Mouse (Mus musculus) limb, embryonic 10.5 days (tissue): Measurements from ENCODE around the gene Ilf3. TPM values are rescaled to one million over a fixed set of nuclear protein-coding genes. Genes with fewer than 3 reads are reported as not detected.
A peak's percentile ranks its signal among the peaks of the same experiment; 100 is the strongest.

Experiments
- DNase-seq: peaks from one replicate; pipeline ENCODE4 v3.0.0-alpha.2; 2017; ENCODE audit warnings: low spot score
- H3K27ac ChIP-seq: fragments of 300-500 bp; sonication (generic); 2 replicates; pipeline ENCODE4 v1.5.1; 2016; ENCODE audit warnings: mild to moderate bottlenecking
- H3K27me3 ChIP-seq: fragments of 300-500 bp; sonication (generic); 2 replicates; pipeline ENCODE4 v1.6.1; 2016; ENCODE audit warnings: low read depth, mild to moderate bottlenecking; ENCODE audit not compliant: poor library complexity, severe bottlenecking
- H3K36me3 ChIP-seq: fragments of 300-500 bp; sonication (generic); 2 replicates; pipeline ENCODE4 v1.6.1; 2016; ENCODE audit warnings: mild to moderate bottlenecking, moderate library complexity
- H3K4me1 ChIP-seq: fragments of 300-500 bp; sonication (generic); 2 replicates; pipeline ENCODE4 v1.6.1; 2016
- H3K4me3 ChIP-seq: fragments of 300-500 bp; sonication (generic); 2 replicates; pipeline ENCODE4 v1.5.1; 2016; ENCODE audit warnings: mild to moderate bottlenecking, moderate library complexity
- H3K9me3 ChIP-seq: fragments of 300-500 bp; sonication (generic); replicated peaks from 2 replicates; pipeline ENCODE4 v1.6.1; 2016; ENCODE audit warnings: mild to moderate bottlenecking
- WGBS: fragments of 180-500 bp; shearing (Covaris S2); methylation state at CpG from one replicate; pipeline ENCODE4 v1.1.7; 2016; 5-methylcytosine and 5-hydroxymethylcytosine counted together
- polyA plus RNA-seq: library from polyadenylated mRNA; unstranded; fragments of >200 nt; fragmentation: Nextera tagmentation; extraction: Ambion mirVana; gene quantifications from 2 replicates; pipeline ENCODE4 v1.2.1, GENCODE M21; 2016

Gene Ilf3
- polyA plus RNA-seq, 1 experiment from 2014 or later, result 362 TPM

DNA sequence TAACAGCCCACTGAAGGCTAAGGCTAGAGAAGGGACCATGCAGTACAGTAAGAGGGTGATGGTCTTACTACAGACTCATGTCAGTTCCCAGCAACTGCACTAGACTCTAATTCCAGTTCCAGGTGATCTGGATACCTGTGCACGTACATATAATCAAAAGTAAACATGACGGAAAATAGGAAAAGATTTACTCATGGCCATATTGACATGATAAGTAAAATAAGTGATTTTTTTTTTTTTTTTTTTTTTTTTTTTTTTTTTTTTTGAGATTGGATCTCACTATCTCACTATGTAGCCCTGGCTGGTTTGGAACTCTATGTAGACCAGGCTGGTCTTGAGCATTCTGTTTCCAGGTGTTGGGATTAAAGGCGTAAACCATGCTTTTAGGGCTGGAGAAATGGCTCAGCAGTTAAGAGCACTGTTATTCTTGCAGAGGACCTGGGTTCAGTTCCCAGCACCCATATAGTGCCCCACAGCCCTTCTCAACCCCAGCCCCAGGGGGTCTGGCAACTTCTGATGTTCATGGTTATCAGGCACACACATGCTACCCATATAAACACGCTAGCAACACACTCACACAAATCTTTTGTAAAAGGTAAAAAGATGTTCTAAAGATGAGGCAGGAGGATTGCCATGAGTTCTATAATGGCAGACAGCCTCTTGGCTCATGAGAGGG, 15.8 kb upstream of the Ilf3 start:
- Histone ChIP-seq H3K36me3 (peaks cover 80% of the 10 kb centered on the region), H3K9me3 (no peaks in the 10 kb centered on the region), H3K27me3 (no peaks in the 10 kb centered on the region), H3K27ac (0 out of 2 replicates have a peak overlapping the region, but pooled peaks have one; percentile 73), H3K4me1 (peaks cover 11% of the 10 kb centered on the region), H3K4me3 (no peak overlapping the region)
- 92% methylated on average over 4 of the region's 4 CpGs for WGBS
- no peak for DNase-seq

DNA sequence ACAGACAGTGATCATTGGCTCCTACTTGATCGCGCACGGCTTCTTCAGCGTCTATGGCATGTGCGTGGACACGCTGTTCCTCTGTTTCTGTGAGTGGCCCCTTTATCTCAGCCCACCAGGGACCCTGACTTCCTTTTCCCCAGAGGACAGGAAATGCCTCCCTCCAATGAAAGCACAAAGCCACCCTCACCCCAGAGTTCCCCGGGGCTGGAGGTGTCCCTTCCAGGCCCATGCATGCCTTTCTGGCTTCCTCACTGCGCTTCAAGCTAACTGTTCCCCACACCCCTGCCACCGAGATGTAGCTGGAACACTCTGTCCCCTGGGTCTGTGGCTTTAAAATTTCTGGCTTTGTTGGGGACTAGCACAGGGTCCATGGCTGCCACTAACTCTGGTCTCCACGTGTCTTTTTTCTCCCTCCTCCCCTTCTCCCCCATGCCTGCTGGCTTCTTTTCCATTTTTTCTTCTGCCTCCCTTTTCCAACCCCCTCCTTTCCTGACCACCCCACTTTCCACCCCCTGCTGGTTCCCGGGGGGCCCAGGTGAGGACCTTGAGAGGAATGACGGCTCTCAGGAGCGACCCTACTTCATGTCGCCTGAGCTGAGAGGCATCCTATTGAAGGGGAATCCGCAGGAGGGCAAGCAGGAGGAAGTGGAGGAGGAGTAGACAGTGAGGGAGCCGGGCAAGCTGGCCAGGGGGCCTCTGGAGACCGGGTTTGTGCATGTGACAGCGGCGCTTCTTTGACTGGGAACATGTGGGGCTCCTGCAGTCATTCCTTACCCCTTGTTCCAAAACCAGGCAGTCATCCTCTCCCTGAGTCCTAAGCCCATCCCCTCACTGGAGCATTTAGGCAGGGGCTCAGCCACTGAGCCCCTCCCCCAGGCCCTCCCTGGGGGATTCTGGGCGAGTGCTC, 15.0 kb upstream of the Ilf3 start:
- Histone ChIP-seq H3K36me3 (peaks cover 71% of the 10 kb centered on the region), H3K9me3 (no peaks in the 10 kb centered on the region), H3K27me3 (no peaks in the 10 kb centered on the region), H3K4me3 (0 out of 2 replicates have a peak overlapping the region, but pooled peaks have one; percentile 6), H3K4me1 (peaks cover 11% of the 10 kb centered on the region), H3K27ac (peak overlapping the region; percentile 73)
- 41% methylated on average over 20 of the region's 20 CpGs for WGBS
- no peak for DNase-seq

DNA sequence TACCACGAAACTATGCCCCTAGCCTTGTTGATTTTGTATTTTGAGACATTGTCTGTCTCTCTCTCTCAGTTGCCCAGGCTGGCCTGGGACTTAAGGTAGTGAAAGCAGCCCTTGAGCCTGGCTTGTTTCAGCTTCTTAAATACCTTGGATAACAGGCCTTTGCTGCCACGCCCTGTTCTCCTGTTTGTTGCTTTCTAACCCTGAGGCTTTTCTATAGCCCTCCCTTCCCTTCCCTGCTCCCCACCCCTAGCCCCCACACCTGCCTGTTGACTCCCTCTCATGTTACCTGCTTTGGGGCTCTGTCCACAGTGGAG, 14.3 kb upstream of the Ilf3 start:
- Histone ChIP-seq H3K9me3 (no peaks in the 10 kb centered on the region), H3K36me3 (peaks cover 65% of the 10 kb centered on the region), H3K4me1 (peaks cover 11% of the 10 kb centered on the region), H3K4me3 (no peak overlapping the region), H3K27ac (no peak overlapping the region), H3K27me3 (no peaks in the 10 kb centered on the region)
- DNase-seq, result no peak
- WGBS, result 59% methylated on average over 2 of the region's 2 CpGs

DNA sequence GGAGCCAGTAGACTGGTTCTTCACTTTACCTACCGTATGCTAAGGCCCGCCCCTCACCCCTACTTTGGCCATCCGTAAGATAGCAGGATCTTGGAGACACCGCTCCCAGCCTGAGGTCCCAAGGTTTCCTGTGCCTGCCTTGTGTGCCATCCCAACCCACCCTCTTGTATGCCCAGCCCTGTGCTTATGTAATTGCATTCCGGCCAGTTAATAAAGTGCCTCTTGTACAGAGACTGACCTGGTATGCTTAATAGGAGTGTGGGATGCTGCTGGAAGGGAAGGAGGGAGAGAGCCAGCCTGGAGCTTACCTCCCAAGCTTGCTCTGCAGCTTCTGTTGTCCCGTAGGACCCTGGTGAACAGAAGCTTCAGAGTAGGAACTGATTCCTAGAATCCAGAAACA, 12.9 kb upstream of the Ilf3 start:
- WGBS, result 94% methylated on average over 6 of the region's 6 CpGs
- H3K36me3 ChIP-seq, result peaks cover 54% of the 10 kb centered on the region
- H3K9me3 ChIP-seq, result no peaks in the 10 kb centered on the region
- no peaks in the 10 kb centered on the region for H3K27me3 ChIP-seq
- H3K27ac ChIP-seq, result no peak overlapping the region
- no peak overlapping the region for H3K4me3 ChIP-seq
- peaks cover 11% of the 10 kb centered on the region for H3K4me1 ChIP-seq
- no peak for DNase-seq

DNA sequence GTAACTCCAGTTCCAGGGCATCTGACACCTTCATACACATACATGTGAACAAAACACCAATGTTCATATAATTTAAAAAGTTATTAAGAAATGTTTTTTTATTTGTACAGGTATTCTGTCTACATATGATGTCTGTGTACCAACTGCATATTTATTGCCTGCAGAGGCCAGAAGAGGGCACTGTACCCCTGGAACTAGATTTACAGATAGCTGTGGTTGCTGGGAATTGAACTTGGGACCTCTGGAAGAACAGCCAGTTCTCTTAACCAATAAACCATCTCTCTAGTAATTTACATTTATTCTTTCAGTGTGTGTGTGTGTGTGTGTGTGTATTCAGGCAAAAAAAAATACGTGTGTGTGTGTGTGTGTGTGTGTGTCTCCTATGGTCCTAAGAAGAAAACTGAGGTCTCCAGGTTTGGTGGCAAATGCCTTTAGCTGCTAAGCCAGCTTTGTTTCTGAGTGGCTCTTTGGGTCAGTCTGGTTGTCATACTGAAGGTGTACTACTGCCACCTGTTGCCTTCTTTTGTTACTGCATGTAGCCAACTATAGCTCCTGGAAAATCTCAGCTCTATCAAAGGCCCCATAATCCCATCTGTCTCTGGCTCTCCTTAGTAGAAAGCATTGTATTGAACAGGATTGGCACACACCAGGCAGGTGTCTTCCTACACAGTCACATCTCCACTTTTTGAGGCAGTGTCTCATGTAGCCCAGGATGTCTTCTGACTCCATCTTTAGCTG, 10.5 kb upstream of the Ilf3 start:
- WGBS, result 0% methylated on average over 1 of the region's 1 CpGs
- Histone ChIP-seq H3K36me3 (peaks cover 34% of the 10 kb centered on the region), H3K27ac (no peak overlapping the region), H3K9me3 (no peaks in the 10 kb centered on the region), H3K27me3 (peaks cover 19% of the 10 kb centered on the region), H3K4me1 (peaks cover 11% of the 10 kb centered on the region), H3K4me3 (no peak overlapping the region)
- peak; percentile 65 for DNase-seq

DNA sequence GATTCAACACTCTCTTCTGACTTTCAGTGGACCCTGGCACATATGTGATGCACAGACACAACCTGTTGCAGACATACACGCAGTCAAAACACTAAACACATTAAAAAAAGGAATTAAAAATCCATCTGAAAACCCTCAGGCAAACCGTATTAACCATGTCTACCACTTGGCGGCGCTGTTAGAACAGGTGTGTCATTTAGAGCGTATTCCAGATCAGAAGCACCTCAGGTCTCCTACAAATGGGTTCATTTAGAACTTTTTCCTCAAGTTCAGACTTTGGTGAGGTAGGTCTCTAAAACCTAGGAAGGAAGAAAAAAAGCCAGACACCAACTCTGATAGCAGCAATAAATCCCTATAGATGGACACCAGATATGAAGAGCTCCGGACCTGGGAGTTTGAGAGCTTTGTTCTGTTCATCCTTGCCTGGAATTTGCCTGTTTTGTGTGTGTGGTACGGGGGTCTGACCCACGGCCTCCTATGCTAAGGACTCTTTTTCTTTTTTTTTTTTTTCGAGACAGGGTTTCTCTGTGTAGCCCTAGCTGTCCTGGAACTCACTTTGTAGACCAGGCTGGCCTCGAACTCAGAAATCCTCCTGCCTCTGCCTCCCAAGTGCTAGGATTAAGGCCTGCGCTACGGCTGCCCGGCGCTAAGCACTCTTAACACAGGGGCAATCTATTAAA, 990 bp upstream of the Ilf3 start:
- 33% methylated on average over 14 of the region's 14 CpGs for WGBS
- DNase-seq, result peak; percentile 67
- Histone ChIP-seq H3K4me1 (peaks cover 9% of the 10 kb centered on the region), H3K4me3 (peak overlapping the region; percentile 90), H3K36me3 (peaks cover 22% of the 10 kb centered on the region), H3K27me3 (peaks cover 6% of the 10 kb centered on the region), H3K27ac (peak overlapping the region; percentile 86), H3K9me3 (no peaks in the 10 kb centered on the region)

DNA sequence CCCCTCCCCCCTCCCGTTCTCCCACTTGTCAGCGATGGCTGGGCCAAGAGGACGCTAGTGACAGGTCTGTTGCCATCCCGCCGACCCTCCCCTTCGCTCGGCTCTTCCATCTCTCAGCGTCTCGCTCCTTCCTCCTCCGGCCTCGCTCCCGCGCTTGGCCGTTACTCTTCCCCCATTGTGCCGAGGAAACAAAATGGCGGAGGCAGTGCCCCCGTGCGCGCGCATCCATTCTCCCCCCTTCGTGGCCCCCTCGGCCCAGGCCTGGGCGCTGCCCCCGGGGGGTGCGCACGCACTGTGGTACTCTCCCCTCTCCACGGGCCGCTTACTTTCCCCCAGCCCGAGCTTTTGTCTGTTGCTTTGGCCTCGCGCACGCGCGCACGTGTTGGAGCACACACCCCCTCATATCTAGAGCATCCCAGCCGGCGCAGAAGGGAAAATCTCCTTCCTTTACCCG, 487 bp downstream of the Ilf3 start:
- no peaks in the 10 kb centered on the region for H3K27me3 ChIP-seq
- peaks cover 9% of the 10 kb centered on the region for H3K4me1 ChIP-seq
- peak overlapping the region; percentile 90 for H3K4me3 ChIP-seq
- no peaks in the 10 kb centered on the region for H3K9me3 ChIP-seq
- peak overlapping the region; percentile 98 for H3K27ac ChIP-seq
- DNase-seq, result peak; percentile 92
- under 1% methylated on average over 38 of the region's 38 CpGs for WGBS
- H3K36me3 ChIP-seq, result peaks cover 37% of the 10 kb centered on the region

DNA sequence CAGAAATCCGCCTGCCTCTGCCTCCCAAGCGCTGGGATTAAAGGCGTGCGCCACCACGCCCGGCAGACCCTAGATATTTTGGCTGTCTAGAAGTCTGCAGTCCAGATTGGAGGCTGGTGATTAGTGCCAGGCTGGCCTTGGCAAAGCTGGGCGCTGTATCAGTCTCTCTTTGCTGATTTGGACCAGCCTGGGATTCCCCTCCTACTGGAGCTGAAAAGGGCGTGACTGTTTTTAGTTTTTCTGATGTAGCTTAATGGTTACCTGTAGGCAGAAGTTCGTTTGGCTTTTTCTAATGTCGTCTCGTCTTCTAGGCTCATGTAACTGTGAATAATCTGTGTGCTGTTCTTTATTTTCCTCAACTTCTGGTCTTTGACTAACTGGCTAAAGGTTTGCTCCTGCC, 1.4 kb downstream of the Ilf3 start:
- Histone ChIP-seq H3K9me3 (no peaks in the 10 kb centered on the region), H3K4me3 (peak overlapping the region; percentile 90), H3K27me3 (no peaks in the 10 kb centered on the region), H3K4me1 (peaks cover 9% of the 10 kb centered on the region), H3K36me3 (peaks cover 44% of the 10 kb centered on the region), H3K27ac (peak overlapping the region; percentile 98)
- DNase-seq, result no peak
- WGBS, result 68% methylated on average over 11 of the region's 11 CpGs

DNA sequence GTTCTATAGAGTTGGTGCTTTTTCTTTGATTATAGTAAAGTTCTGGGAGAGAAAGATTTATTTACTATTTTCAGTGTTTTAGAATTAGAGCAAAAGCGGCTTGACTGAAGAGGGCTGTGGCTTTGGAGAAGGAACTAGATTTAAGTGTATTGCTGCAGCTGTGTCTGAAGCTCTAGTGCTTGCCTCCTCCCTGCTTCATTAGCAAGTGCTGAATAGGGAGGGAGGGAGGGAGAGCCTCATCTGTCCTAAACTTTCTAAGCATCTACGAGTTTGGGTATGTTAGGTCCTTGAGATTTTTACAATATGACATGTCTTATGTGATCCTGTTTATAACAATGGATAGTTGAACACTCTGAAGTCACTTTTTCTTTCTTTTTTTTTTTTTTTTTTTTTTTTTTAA, 3.2 kb downstream of the Ilf3 start:
- no peaks in the 10 kb centered on the region for H3K9me3 ChIP-seq
- H3K4me1 ChIP-seq, result peaks cover 9% of the 10 kb centered on the region
- no peak overlapping the region for H3K4me3 ChIP-seq
- 89% methylated on average over 2 of the region's 2 CpGs for WGBS
- H3K27ac ChIP-seq, result no peak overlapping the region
- H3K36me3 ChIP-seq, result peaks cover 59% of the 10 kb centered on the region
- no peak for DNase-seq
- H3K27me3 ChIP-seq, result no peaks in the 10 kb centered on the region

DNA sequence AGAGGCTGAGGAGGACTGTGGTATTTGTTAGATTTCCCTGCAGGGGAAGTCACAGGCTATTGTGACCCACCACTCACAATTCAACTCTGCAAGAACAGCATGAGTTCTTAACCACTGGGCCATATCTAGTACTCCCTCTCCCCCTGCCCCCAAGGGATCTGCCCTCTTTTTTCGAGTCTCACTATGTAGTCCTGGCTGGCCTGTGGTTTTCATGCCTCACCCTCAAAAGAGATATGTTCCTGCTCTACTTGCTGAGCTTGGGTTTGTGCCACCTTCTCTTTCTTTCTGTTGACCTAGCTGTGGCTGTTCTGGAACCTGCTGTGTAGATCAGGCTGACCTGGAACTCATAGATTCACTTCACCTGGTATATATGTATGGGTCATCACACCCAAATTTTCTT, 4.8 kb downstream of the Ilf3 start:
- DNase-seq, result no peak
- peaks cover 70% of the 10 kb centered on the region for H3K36me3 ChIP-seq
- peaks cover 9% of the 10 kb centered on the region for H3K4me1 ChIP-seq
- H3K9me3 ChIP-seq, result no peaks in the 10 kb centered on the region
- no peak overlapping the region for H3K27ac ChIP-seq
- 82% methylated on average over 1 of the region's 1 CpGs for WGBS
- no peaks in the 10 kb centered on the region for H3K27me3 ChIP-seq
- no peak overlapping the region for H3K4me3 ChIP-seq

DNA sequence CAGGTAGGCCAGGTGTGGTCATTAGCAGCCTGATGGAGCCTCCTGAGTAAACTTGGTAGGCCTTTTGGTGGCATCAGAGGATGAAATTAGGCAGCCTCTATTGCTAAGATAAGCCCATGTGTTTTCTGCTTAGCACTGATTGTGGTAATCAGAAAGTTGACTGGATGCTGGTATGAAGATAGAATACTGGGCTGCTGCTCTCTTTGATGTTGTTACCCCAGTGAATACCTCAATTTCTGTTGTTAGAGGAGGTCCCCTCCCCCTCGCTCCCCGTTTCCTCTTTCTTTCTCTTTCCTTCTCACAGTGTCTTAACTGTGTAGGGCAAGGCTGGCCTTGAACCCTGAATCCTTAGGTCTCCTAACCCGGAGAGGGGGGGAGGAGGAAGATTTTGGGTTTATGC, 11.5 kb downstream of the Ilf3 start:
- WGBS, result 86% methylated on average over 3 of the region's 3 CpGs
- no peak overlapping the region for H3K4me3 ChIP-seq
- H3K9me3 ChIP-seq, result no peaks in the 10 kb centered on the region
- H3K36me3 ChIP-seq, result peaks cover 85% of the 10 kb centered on the region
- no peak overlapping the region for H3K27ac ChIP-seq
- no peak for DNase-seq
- H3K4me1 ChIP-seq, result no peaks in the 10 kb centered on the region
- H3K27me3 ChIP-seq, result no peaks in the 10 kb centered on the region

DNA sequence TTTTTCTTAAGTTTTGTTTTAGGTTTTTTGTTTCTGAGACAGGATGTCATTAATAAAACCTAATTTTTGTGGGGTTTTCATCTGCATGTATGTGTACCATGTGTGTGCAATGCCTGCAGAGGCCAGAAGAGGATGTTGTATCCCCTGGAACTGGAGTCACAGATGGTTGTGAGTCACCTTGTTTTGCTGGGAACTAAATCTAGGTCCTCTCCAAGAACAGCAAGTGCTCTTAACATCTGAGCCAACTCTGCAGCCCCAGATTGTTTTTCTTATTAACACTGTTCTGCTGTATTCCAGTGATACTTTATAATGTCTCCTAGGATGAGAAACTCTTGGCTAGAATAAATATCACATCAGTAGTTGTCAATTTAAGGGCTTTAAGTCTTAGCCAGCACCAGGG, 13.2 kb downstream of the Ilf3 start:
- Histone ChIP-seq H3K27me3 (no peaks in the 10 kb centered on the region), H3K4me3 (no peak overlapping the region), H3K36me3 (peaks cover 84% of the 10 kb centered on the region), H3K9me3 (no peaks in the 10 kb centered on the region), H3K4me1 (no peaks in the 10 kb centered on the region), H3K27ac (no peak overlapping the region)
- DNase-seq, result no peak
